Mouse (Mus musculus): ENCODE measurements around the gene Fam92b.

- no peak for TF ChIP-seq CTCF (IDR thresholded peaks at IDR 0.05; ENCODE audit: control insufficient read depth, insufficient read depth, low read length)
- no peak for TF ChIP-seq POLR2A (IDR thresholded peaks at IDR 0.05; ENCODE audit: borderline replicate concordance, control insufficient read depth, low read depth, low read length)
Measured at GRCm38 (mm10) chr8:120178124-120178514, 853 bp upstream of the Fam92b start.
